In the genomic region with DNA sequence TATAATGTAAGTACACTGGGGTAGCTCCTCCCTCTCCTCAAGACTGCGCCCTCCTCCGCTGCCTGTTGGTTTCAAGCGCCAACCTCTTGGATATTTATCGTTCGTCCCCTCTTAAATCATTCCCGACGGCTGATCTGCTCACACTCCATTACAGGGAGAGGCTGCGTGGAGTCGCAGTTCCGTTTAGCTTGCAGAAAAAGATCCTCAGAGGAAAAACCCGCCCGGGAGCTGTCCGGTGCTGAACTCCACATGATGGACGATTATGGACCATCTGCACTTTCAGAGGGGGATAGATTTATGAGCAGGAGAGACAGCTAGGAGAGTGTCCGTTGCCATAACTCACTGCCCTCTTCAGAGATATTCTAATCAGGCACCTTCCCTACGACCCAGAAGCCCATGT, we compare ENCODE assay signal across 10 mouse cellular contexts.
A peak's percentile ranks its signal among the peaks of the same experiment; 100 is the strongest.
DNase-seq lines count a peak whose midpoint lies in the region; ATAC-seq and TF ChIP-seq lines count a peak whose summit lies in the region.
"Had no signal": no experiment of that assay in that cellular context is flagged by ENCODE, and none has a peak within 500 bp of the region (broad histone marks: within the 10 kb centered on the region; RNA-seq: fewer than 3 reads in every experiment).

No protein-coding gene starts in this region.

- TF ChIP-seq CTCF in stomach, postnatal 0 days (IDR thresholded peaks at IDR 0.05; ENCODE audit: low read depth) = no peak

- TF ChIP-seq EP300 in stomach, postnatal 0 days (optimal IDR thresholded peaks at IDR 0.05) = no peak

- H3K4me1 ChIP-seq in hindbrain, embryonic 16.5 days (ENCODE audit: control insufficient read depth, insufficient read depth, low read depth, low read length) = peaks cover 16% of the 10 kb centered on the region
- H3K4me1 ChIP-seq in stomach, postnatal 0 days (replicated peaks; ENCODE audit: control insufficient read depth, insufficient read depth) = no peaks in the 10 kb centered on the region

- no peak overlapping the region for H3K27ac ChIP-seq in hindbrain, embryonic 16.5 days (ENCODE audit: low read depth, low read length)
- H3K27ac ChIP-seq in stomach, postnatal 0 days (replicated peaks) = no peak overlapping the region
- H3K27ac ChIP-seq: limb, embryonic 13.5 days had no signal

- H3K36me3 ChIP-seq in hindbrain, embryonic 16.5 days (ENCODE audit: control insufficient read depth, insufficient read depth, low read length) = no peaks in the 10 kb centered on the region
- no peaks in the 10 kb centered on the region for H3K36me3 ChIP-seq in stomach, postnatal 0 days (ENCODE audit: control insufficient read depth, insufficient read depth, low read length)
- H3K36me3 ChIP-seq: limb, embryonic 13.5 days had no signal

- H3K9ac ChIP-seq in hindbrain, embryonic 16.5 days (ENCODE audit: low read depth, low read length) = no peak overlapping the region
- H3K9ac ChIP-seq in stomach, postnatal 0 days (ENCODE audit: low read length) = no peak overlapping the region
- H3K9ac ChIP-seq: limb, embryonic 13.5 days had no signal

- H3K9me3 ChIP-seq in hindbrain, embryonic 16.5 days (ENCODE audit: control insufficient read depth, low read length) = no peaks in the 10 kb centered on the region
- H3K9me3 ChIP-seq in stomach, postnatal 0 days (ENCODE audit: control insufficient read depth, low read length) = no peaks in the 10 kb centered on the region
- H3K9me3 ChIP-seq: limb, embryonic 13.5 days had no signal

- ATAC-seq in hindbrain, embryonic 16.5 days = peak; percentile 48
- no peak for ATAC-seq in stomach, postnatal 0 days (ENCODE audit: low FRiP score, low TSS enrichment)

- DNase-seq in heart, postnatal 4 days = peak; percentile 65
- no peak for DNase-seq in heart, adult 11 months
- DNase-seq in urinary bladder, postnatal 14 days (ENCODE audit: low spot score) = peak; percentile 20
- DNase-seq in urinary bladder, postnatal 4 days (ENCODE audit: low spot score in 2 of 2) = no peak
- DNase-seq in stomach, postnatal 0 days (ENCODE audit: low spot score) = peak; percentile 40
- no peak for DNase-seq in left cerebral cortex, postnatal 36 days (ENCODE audit: low spot score in 2 of 2)
- no peak for DNase-seq in urinary bladder, postnatal 10 days (ENCODE audit: low spot score)
- DNase-seq: cerebellum, postnatal 36 days had no signal

- no peak overlapping the region for H3K4me3 ChIP-seq in hindbrain, embryonic 16.5 days (ENCODE audit: low read length)
- no peak overlapping the region for H3K4me3 ChIP-seq in stomach, postnatal 0 days (ENCODE audit: low read depth, low read length)
- H3K4me3 ChIP-seq: limb, embryonic 13.5 days had no signal

- H3K4me2 ChIP-seq in hindbrain, embryonic 16.5 days (ENCODE audit: low read length) = no peak overlapping the region
- H3K4me2 ChIP-seq in stomach, postnatal 0 days (replicated peaks; ENCODE audit: low read depth) = no peak overlapping the region
- H3K4me2 ChIP-seq: limb, embryonic 13.5 days had no signal

- 5% methylated on average over 15 of the region's 16 CpGs for WGBS in hindbrain, embryonic 16.5 days
- 4% methylated on average over 16 of the region's 16 CpGs for WGBS in stomach, postnatal 0 days

- intact Hi-C loops in left cerebral cortex, postnatal 36 days (cut with DNase I) = no loop called here

- no peaks in the 10 kb centered on the region for H3K27me3 ChIP-seq in hindbrain, embryonic 16.5 days (replicated peaks; ENCODE audit: control insufficient read depth, insufficient read depth, low read length)
- H3K27me3 ChIP-seq in stomach, postnatal 0 days (ENCODE audit: control insufficient read depth, insufficient read depth, low read length) = no peaks in the 10 kb centered on the region

Comparison
In these comparisons a context has a peak if more than half of its experiments do, and no peak if none do; other contexts are left out.
1. DNase-seq: peak in heart, postnatal 4 days (single experiment), urinary bladder, postnatal 14 days (single experiment) and stomach, postnatal 0 days (single experiment); none in heart, adult 11 months (single experiment), urinary bladder, postnatal 4 days (0 of 2), left cerebral cortex, postnatal 36 days (0 of 2) and urinary bladder, postnatal 10 days (single experiment).